Mouse (Mus musculus) thymus, adult 2 months (tissue): Measurements from ENCODE around the gene Jak2. TPM values are rescaled to one million over a fixed set of nuclear protein-coding genes. Genes with fewer than 3 reads are reported as not detected.

Experiments used
- DNase-seq: peaks from one replicate; pipeline ENCODE4 v3.0.0; 2021
- H3K27ac ChIP-seq: fragments of 200-500 bp; 2 replicates; pipeline ENCODE4 v1.5.1; 2012; ENCODE audit warnings: low read length, control low read depth; ENCODE audit not compliant: control insufficient read depth, insufficient read depth
- H3K27me3 ChIP-seq: fragments of 200-500 bp; 2 replicates; pipeline ENCODE4 v1.6.1; 2012; ENCODE audit warnings: mild to moderate bottlenecking, low read length, moderate library complexity, mixed read lengths; ENCODE audit not compliant: control insufficient read depth, insufficient read depth
- H3K36me3 ChIP-seq: fragments of 200-500 bp; 2 replicates; pipeline ENCODE4 v1.6.1; 2012; ENCODE audit warnings: mild to moderate bottlenecking, low read length, moderate library complexity; ENCODE audit not compliant: control insufficient read depth, insufficient read depth
- H3K4me1 ChIP-seq: fragments of 200-500 bp; replicated peaks from 2 replicates; pipeline ENCODE4 v1.6.1; 2012; ENCODE audit warnings: low read length; ENCODE audit not compliant: control insufficient read depth, insufficient read depth
- H3K4me3 ChIP-seq: fragments of 200-500 bp; 2 replicates; pipeline ENCODE4 v1.5.1; 2012; ENCODE audit warnings: mild to moderate bottlenecking, low read length, control low read depth, moderate library complexity; ENCODE audit not compliant: control insufficient read depth, insufficient read depth
- CTCF ChIP-seq: fragments of 200-500 bp; IDR thresholded peaks from 2 replicates; pipeline ENCODE4 v1.5.1; 2012; ENCODE audit warnings: mild to moderate bottlenecking, control low read depth, low read length, moderate library complexity, borderline replicate concordance; ENCODE audit not compliant: control insufficient read depth, poor library complexity, insufficient read depth; ENCODE audit errors: extremely low read depth
- POLR2A ChIP-seq: fragments of 200-500 bp; IDR thresholded peaks from 2 replicates; pipeline ENCODE4 v1.6.1; 2012; ENCODE audit warnings: mild to moderate bottlenecking, low read length, control low read depth, moderate library complexity; ENCODE audit not compliant: control insufficient read depth, poor library complexity, insufficient read depth; ENCODE audit errors: extremely low read depth
- WGBS: fragments of 180-500 bp; shearing (Covaris S2); methylation state at CpG from one replicate; pipeline ENCODE4 v1.1.7; 2018; 5-methylcytosine and 5-hydroxymethylcytosine counted together
- polyA plus RNA-seq: library from polyadenylated mRNA; depleted of rRNA; stranded (reverse); fragments of >200 nt; gene quantifications from 2 replicates; pipeline ENCODE4 v1.2.3, GENCODE M21; 2012

Gene Jak2
- polyA plus RNA-seq, 1 experiment = 14.8 TPM

DNA sequence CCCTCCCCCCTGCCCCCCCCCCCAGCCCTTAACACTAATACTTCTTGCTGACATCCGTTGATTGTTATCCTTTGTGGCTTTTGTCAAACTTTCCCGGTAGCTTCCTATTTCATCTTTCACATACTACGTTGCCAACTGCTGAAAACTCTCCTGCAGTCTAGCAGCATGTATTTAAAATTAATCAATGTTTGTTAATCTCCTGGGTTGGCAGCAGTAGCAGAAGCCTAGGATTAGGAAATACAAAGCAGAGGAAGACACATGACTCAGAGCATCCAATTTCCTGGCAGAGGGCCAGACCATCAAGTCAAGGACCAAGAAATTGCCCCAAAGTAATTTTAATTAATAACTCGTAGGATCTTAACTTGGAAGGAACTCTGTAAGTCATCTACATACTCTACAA, 29.8 kb upstream of the Jak2 start:
- TF ChIP-seq CTCF (no peak), POLR2A (no peak)
- no peak overlapping the region for H3K4me3 ChIP-seq
- no peaks in the 10 kb centered on the region for H3K36me3 ChIP-seq
- DNase-seq = no peak
- WGBS = 26% methylated on average over 4 of the region's 4 CpGs
- H3K4me1 ChIP-seq = no peaks in the 10 kb centered on the region
- H3K27me3 ChIP-seq = no peaks in the 10 kb centered on the region
- no peak overlapping the region for H3K27ac ChIP-seq

DNA sequence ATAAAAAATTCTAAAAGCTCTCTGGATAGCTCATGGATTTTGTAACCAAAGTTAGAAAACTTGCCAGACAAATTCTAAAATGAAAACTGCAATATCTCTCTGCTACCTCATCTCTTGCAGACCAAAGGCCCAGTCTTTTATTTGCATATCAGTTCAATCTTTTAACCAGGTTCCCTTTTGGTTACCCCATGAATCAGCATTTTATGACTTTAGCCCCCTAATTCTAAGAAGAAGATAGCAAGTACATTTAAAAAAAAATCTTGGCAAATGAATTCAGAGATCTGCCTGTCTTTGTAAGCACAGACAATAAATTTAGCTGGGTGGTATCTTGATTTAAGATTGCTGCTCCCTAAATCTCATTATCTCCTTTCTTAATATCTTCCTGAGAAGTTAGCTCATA, 26.7 kb upstream of the Jak2 start:
- DNase-seq = no peak
- Histone ChIP-seq H3K36me3 (no peaks in the 10 kb centered on the region), H3K27me3 (no peaks in the 10 kb centered on the region), H3K4me1 (peaks cover 8% of the 10 kb centered on the region), H3K4me3 (no peak overlapping the region), H3K27ac (no peak overlapping the region)
- TF ChIP-seq POLR2A = no peak
- TF ChIP-seq CTCF = no peak

DNA sequence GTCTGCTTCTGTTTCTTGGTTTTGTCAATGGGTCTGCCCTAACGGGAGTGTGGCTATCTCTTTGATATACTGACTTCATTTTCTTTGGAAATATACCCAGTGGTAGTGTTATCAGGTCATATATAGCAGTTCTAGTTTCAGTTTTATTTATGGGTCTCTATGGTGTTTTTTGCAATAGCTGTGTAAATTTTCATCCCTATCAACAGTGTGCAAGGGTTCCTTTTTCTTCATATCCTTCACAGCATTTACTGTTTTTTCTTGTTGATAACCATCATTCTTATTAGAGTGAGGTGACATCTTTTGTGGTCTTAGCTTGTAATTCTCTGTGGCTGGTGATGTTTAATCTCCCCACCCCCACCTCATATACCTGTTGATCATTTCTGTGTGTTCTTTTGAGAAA, 24.6 kb upstream of the Jak2 start:
- Histone ChIP-seq H3K36me3 (no peaks in the 10 kb centered on the region), H3K4me3 (no peak overlapping the region), H3K4me1 (peaks cover 8% of the 10 kb centered on the region), H3K27me3 (no peaks in the 10 kb centered on the region), H3K27ac (no peak overlapping the region)
- DNase-seq = no peak
- WGBS = 57% methylated on average over 1 of the region's 1 CpGs
- TF ChIP-seq POLR2A (no peak), CTCF (no peak)

DNA sequence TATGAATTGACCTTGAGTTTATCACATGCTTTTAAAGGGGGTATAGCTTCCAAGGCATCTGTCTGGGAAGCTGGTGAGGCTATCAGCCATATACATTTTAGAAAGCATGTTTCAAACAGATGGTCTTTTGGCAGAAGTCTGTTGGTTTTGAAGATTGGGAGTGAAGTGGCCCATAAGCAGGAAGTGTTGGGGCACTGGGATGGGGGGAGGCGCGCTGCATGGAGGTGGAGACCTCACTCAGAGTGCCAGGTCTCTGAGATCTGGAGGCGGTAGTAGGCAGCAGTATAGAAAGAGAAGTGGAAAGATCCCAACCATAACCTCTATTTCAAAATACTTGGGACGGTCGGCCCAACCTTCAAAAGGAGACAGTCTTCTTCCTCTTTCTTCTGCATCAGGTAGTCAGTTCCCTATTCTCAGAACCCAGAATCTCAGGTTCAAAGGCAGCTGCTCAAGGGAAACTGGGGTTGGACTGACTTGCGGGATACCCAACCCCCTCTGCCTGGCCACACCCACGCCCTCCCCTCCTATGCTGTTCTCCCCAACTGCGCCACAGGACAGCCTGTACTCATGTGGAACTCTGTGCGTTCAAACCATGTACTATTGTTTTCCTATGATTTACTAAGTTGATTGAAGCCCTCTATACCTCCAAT, 23.6 kb upstream of the Jak2 start:
- no peak overlapping the region for H3K4me3 ChIP-seq
- WGBS = 10% methylated on average over 9 of the region's 9 CpGs
- H3K4me1 ChIP-seq = peaks cover 8% of the 10 kb centered on the region
- peak; percentile 35 for DNase-seq
- H3K27ac ChIP-seq = no peak overlapping the region
- H3K27me3 ChIP-seq = no peaks in the 10 kb centered on the region
- TF ChIP-seq CTCF (no peak), POLR2A (no peak)
- H3K36me3 ChIP-seq = no peaks in the 10 kb centered on the region

DNA sequence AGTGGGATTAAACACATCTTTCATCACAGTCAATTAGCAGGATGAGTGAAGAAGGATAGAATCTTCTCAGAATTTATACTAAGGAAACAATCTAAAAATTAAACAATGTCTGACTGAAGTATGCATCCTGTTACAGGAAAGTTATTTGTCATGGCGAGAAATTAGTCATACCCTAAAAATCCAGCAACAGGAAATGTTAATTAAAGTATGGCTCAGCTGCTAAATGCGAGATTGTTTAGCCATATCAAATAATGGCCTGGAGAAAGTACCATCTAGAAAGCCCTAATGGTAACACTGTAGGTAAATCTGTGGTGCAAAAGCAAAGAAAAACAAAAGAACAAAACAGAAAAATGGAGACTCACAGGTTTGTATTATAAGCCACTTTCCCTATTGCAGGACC, 22.6 kb upstream of the Jak2 start:
- Histone ChIP-seq H3K27ac (no peak overlapping the region), H3K4me3 (no peak overlapping the region), H3K4me1 (peaks cover 8% of the 10 kb centered on the region), H3K27me3 (no peaks in the 10 kb centered on the region), H3K36me3 (no peaks in the 10 kb centered on the region)
- TF ChIP-seq CTCF (no peak), POLR2A (no peak)
- WGBS = 61% methylated on average over 2 of the region's 2 CpGs
- no peak for DNase-seq

DNA sequence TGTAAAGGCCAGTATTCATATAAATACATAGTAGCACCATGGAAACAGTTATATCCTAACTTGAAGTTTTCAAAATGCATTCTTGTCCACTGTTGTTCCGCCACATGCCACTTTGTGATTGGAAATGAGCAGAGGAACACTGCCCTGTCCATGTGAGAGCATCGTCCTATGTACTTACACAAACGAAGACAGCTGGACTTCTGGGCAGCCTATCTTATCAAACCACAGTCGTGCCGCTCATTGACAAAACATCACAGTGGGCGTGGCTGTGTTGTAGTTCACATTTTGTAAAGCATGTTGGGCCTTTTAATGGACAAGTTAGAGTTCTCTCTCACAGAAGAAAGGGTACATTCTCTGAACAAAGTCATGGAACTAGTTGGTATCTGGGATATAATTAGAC, 18.9 kb upstream of the Jak2 start:
- Histone ChIP-seq H3K27ac (no peak overlapping the region), H3K4me3 (no peak overlapping the region), H3K4me1 (peaks cover 10% of the 10 kb centered on the region), H3K36me3 (no peaks in the 10 kb centered on the region), H3K27me3 (no peaks in the 10 kb centered on the region)
- TF ChIP-seq CTCF (no peak), POLR2A (no peak)
- WGBS = 97% methylated on average over 6 of the region's 6 CpGs
- no peak for DNase-seq
